Mouse (Mus musculus): Measurements from ENCODE around the gene Atp8a2. TPM values are rescaled to one million over a fixed set of nuclear protein-coding genes. Genes with fewer than 3 reads are reported as not detected.
"Not testable (repeated sequence)": the region's sequence is repeated elsewhere in the genome, so short reads cannot be mapped to it uniquely, and the experiment has no call there.

Gene Atp8a2
- polyA plus RNA-seq, 1 experiment: 15.3 TPM

GRCm38 (mm10) chr14:59820115-59820419 lies 376.9 kb downstream of the Atp8a2 start:
- H3K27ac ChIP-seq (ENCODE audit: insufficient read depth, low read length): no peak overlapping the region
- H3K4me1 ChIP-seq (ENCODE audit: control insufficient read depth, insufficient read depth, low read length): no peaks in the 10 kb centered on the region

GRCm38 (mm10) chr14:59819215-59820114 lies 377.5 kb downstream of the Atp8a2 start:
- Histone ChIP-seq H3K4me1 (ENCODE audit: control insufficient read depth, insufficient read depth, low read length) (no peaks in the 10 kb centered on the region), H3K4me3 (ENCODE audit: insufficient read depth, low read length) (no peak overlapping the region), H3K27ac (ENCODE audit: insufficient read depth, low read length) (no peak overlapping the region)
- TF ChIP-seq POLR2A (IDR thresholded peaks at IDR 0.05; ENCODE audit: extremely low read depth, insufficient read depth, low read length): no peak
- TF ChIP-seq CTCF (IDR thresholded peaks at IDR 0.05; ENCODE audit: extremely low read depth, insufficient read depth, low read length): no peak

More at GRCm38 (mm10) chr14:59820115-59820419, 376.9 kb downstream of the Atp8a2 start:
- no peak for TF ChIP-seq POLR2A (IDR thresholded peaks at IDR 0.05; ENCODE audit: extremely low read depth, insufficient read depth, low read length)
- no peak overlapping the region for H3K4me3 ChIP-seq (ENCODE audit: insufficient read depth, low read length)

- H3K4me3 ChIP-seq (ENCODE audit: insufficient read depth, low read length); H3K27ac ChIP-seq (ENCODE audit: insufficient read depth, low read length); H3K4me1 ChIP-seq (ENCODE audit: control insufficient read depth, insufficient read depth, low read length): not testable (repeated sequence)
These were observed 386.7 kb downstream of the Atp8a2 start for GRCm38 (mm10) chr14:59810316-59810715.

- TF ChIP-seq POLR2A (IDR thresholded peaks at IDR 0.05; ENCODE audit: extremely low read depth, insufficient read depth, low read length) (no peak), CTCF (IDR thresholded peaks at IDR 0.05; ENCODE audit: extremely low read depth, insufficient read depth, low read length) (no peak)
- Histone ChIP-seq H3K4me1 (ENCODE audit: control insufficient read depth, insufficient read depth, low read length) (no peaks in the 10 kb centered on the region), H3K27ac (ENCODE audit: insufficient read depth, low read length) (no peak overlapping the region), H3K4me3 (ENCODE audit: insufficient read depth, low read length) (no peak overlapping the region)
These were observed 387.2 kb downstream of the Atp8a2 start for GRCm38 (mm10) chr14:59809790-59810189.

GRCm38 (mm10) chr14:59807528-59808300 lies 389.3 kb downstream of the Atp8a2 start:
- H3K27ac ChIP-seq (ENCODE audit: insufficient read depth, low read length): no peak overlapping the region
- no peak overlapping the region for H3K4me3 ChIP-seq (ENCODE audit: insufficient read depth, low read length)
- TF ChIP-seq CTCF (IDR thresholded peaks at IDR 0.05; ENCODE audit: extremely low read depth, insufficient read depth, low read length): no peak
- no peak for TF ChIP-seq POLR2A (IDR thresholded peaks at IDR 0.05; ENCODE audit: extremely low read depth, insufficient read depth, low read length)
- H3K4me1 ChIP-seq (ENCODE audit: control insufficient read depth, insufficient read depth, low read length): no peaks in the 10 kb centered on the region

GRCm38 (mm10) chr14:59806910-59807309 lies 390.1 kb downstream of the Atp8a2 start:
- H3K4me1 ChIP-seq (ENCODE audit: control insufficient read depth, insufficient read depth, low read length): no peaks in the 10 kb centered on the region
- H3K27ac ChIP-seq (ENCODE audit: insufficient read depth, low read length): no peak overlapping the region
- TF ChIP-seq CTCF (IDR thresholded peaks at IDR 0.05; ENCODE audit: extremely low read depth, insufficient read depth, low read length) (no peak), POLR2A (IDR thresholded peaks at IDR 0.05; ENCODE audit: extremely low read depth, insufficient read depth, low read length) (no peak)
- no peak overlapping the region for H3K4me3 ChIP-seq (ENCODE audit: insufficient read depth, low read length)

- Histone ChIP-seq H3K27ac (ENCODE audit: insufficient read depth, low read length) (no peak overlapping the region), H3K4me3 (ENCODE audit: insufficient read depth, low read length) (no peak overlapping the region), H3K4me1 (ENCODE audit: control insufficient read depth, insufficient read depth, low read length) (no peaks in the 10 kb centered on the region)
- TF ChIP-seq POLR2A (IDR thresholded peaks at IDR 0.05; ENCODE audit: extremely low read depth, insufficient read depth, low read length) (no peak), CTCF (IDR thresholded peaks at IDR 0.05; ENCODE audit: extremely low read depth, insufficient read depth, low read length) (no peak)
These were observed 390.8 kb downstream of the Atp8a2 start for GRCm38 (mm10) chr14:59806159-59806558.

- TF ChIP-seq POLR2A (IDR thresholded peaks at IDR 0.05; ENCODE audit: extremely low read depth, insufficient read depth, low read length) (no peak), CTCF (IDR thresholded peaks at IDR 0.05; ENCODE audit: extremely low read depth, insufficient read depth, low read length) (no peak)
- H3K27ac ChIP-seq (ENCODE audit: insufficient read depth, low read length): no peak overlapping the region
These were observed 391.3 kb downstream of the Atp8a2 start for GRCm38 (mm10) chr14:59805683-59806082.

GRCm38 (mm10) chr14:59801961-59802599 lies 394.9 kb downstream of the Atp8a2 start:
- H3K4me1 ChIP-seq (ENCODE audit: control insufficient read depth, insufficient read depth, low read length): no peaks in the 10 kb centered on the region
- no peak overlapping the region for H3K4me3 ChIP-seq (ENCODE audit: insufficient read depth, low read length)
- H3K27ac ChIP-seq (ENCODE audit: insufficient read depth, low read length): no peak overlapping the region
- TF ChIP-seq CTCF (IDR thresholded peaks at IDR 0.05; ENCODE audit: extremely low read depth, insufficient read depth, low read length) (no peak), POLR2A (IDR thresholded peaks at IDR 0.05; ENCODE audit: extremely low read depth, insufficient read depth, low read length) (no peak)

More at GRCm38 (mm10) chr14:59805683-59806082, 391.3 kb downstream of the Atp8a2 start:
- Histone ChIP-seq H3K4me1 (ENCODE audit: control insufficient read depth, insufficient read depth, low read length) (no peaks in the 10 kb centered on the region), H3K4me3 (ENCODE audit: insufficient read depth, low read length) (no peak overlapping the region)
